Mouse (Mus musculus) forebrain, embryonic 16.5 days (tissue): ENCODE measurements around the gene Slc16a5. TPM values are rescaled to one million over a fixed set of nuclear protein-coding genes. Genes with fewer than 3 reads are reported as not detected.

Source experiments
- ATAC-seq: fragments of 200-750 bp; cut with Nextera tagmentation; 2 replicates; pipeline ENCODE4 v1.8.0; 2017; ENCODE audit warnings: mild to moderate bottlenecking, moderate library complexity
- H3K27ac ChIP-seq: fragments of 300-500 bp; sonication (generic); 2 replicates; pipeline ENCODE4 v1.5.1; 2014; ENCODE audit warnings: low read length, control low read depth
- H3K27me3 ChIP-seq: fragments of 300-500 bp; sonication (generic); replicated peaks from 2 replicates; pipeline ENCODE4 v1.6.1; 2014; ENCODE audit warnings: low read length; ENCODE audit not compliant: control insufficient read depth, insufficient read depth
- H3K36me3 ChIP-seq: fragments of 300-500 bp; sonication (generic); 2 replicates; pipeline ENCODE4 v1.6.1; 2014; ENCODE audit not compliant: control insufficient read depth, insufficient read depth
- H3K4me1 ChIP-seq: fragments of 300-500 bp; sonication (generic); replicated peaks from 2 replicates; pipeline ENCODE4 v1.6.1; 2014; ENCODE audit warnings: low read length; ENCODE audit not compliant: control insufficient read depth, insufficient read depth
- H3K4me2 ChIP-seq: fragments of 300-500 bp; sonication (generic); 2 replicates; pipeline ENCODE4 v1.6.1; 2014; ENCODE audit warnings: mild to moderate bottlenecking, low read length, control low read depth
- H3K4me3 ChIP-seq: fragments of 300-500 bp; sonication (generic); replicated peaks from 2 replicates; pipeline ENCODE4 v1.5.1; 2014; ENCODE audit warnings: mild to moderate bottlenecking, low read length, control low read depth
- H3K9ac ChIP-seq: fragments of 300-500 bp; sonication (generic); replicated peaks from 2 replicates; pipeline ENCODE4 v1.6.1; 2014; ENCODE audit warnings: low read depth, low read length, control low read depth
- H3K9me3 ChIP-seq: fragments of 300-500 bp; sonication (generic); 2 replicates; pipeline ENCODE4 v1.6.1; 2016; ENCODE audit warnings: low read length; ENCODE audit not compliant: control insufficient read depth
- WGBS: fragments of 180-500 bp; shearing (Covaris S2); extraction: QIAGEN DNeasy Blood & Tissue Kit; methylation state at CpG from one replicate; pipeline ENCODE4 v1.1.7; 2014; 5-methylcytosine and 5-hydroxymethylcytosine counted together
- polyA plus RNA-seq: library from polyadenylated mRNA; unstranded; fragments of >200 nt; fragmentation: Nextera tagmentation; extraction: Ambion mirVana; gene quantifications from 2 replicates; pipeline ENCODE4 v1.2.1, GENCODE M21; 2015

Slc16a5 gene
- polyA plus RNA-seq, 1 experiment from 2014 or later: not detected

GRCm38 (mm10) chr11:115441417-115441816 is 20.9 kb upstream of the Slc16a5 start:
- WGBS: 56% methylated on average over 15 of the region's 15 CpGs
- Histone ChIP-seq H3K36me3 (no peaks in the 10 kb centered on the region), H3K9me3 (no peaks in the 10 kb centered on the region), H3K9ac (no peak overlapping the region), H3K27me3 (no peaks in the 10 kb centered on the region), H3K4me2 (no peak overlapping the region), H3K4me3 (no peak overlapping the region), H3K4me1 (no peaks in the 10 kb centered on the region), H3K27ac (no peak overlapping the region)
- no peak for ATAC-seq

GRCm38 (mm10) chr11:115446906-115447305 is 15.4 kb upstream of the Slc16a5 start:
- Histone ChIP-seq H3K9me3 (no peaks in the 10 kb centered on the region), H3K27ac (no peak overlapping the region), H3K4me3 (no peak overlapping the region), H3K27me3 (no peaks in the 10 kb centered on the region), H3K4me1 (no peaks in the 10 kb centered on the region), H3K4me2 (no peak overlapping the region), H3K36me3 (no peaks in the 10 kb centered on the region), H3K9ac (no peak overlapping the region)
- no peak for ATAC-seq
- WGBS: 79% methylated on average over 3 of the region's 3 CpGs

DNA sequence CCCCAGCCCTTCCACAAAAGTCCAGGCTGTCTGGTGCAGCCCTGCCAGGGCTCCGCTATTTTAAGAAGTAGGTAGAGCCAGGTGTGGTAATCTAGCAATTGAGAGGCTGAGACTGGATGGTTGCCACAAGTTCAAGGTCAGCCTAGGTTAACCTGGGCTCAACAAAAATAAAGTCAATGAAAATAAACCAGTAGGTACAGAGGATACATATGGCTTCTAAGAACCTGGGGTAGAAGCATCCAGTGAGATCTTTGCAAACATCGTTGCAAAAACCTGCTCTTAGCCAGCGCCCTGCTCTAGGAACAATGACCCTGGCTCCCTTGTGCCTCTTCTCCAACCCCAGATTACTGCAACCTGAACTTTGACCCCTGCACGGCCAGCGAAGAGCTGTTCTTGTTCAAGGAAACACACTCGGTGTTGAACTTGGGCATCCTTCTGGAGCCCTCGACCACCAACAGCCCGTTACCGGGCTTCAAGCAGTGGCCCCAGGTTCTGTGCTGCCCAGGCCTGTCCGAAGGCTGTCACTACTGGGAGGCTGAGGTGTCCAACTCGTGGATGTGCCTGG is 14.9 kb upstream of the Slc16a5 start:
- Histone ChIP-seq H3K27me3 (no peaks in the 10 kb centered on the region), H3K27ac (no peak overlapping the region), H3K9me3 (no peaks in the 10 kb centered on the region), H3K4me3 (no peak overlapping the region), H3K9ac (no peak overlapping the region), H3K4me1 (no peaks in the 10 kb centered on the region), H3K4me2 (no peak overlapping the region), H3K36me3 (no peaks in the 10 kb centered on the region)
- no peak for ATAC-seq
- 88% methylated on average over 11 of the region's 11 CpGs for WGBS

DNA sequence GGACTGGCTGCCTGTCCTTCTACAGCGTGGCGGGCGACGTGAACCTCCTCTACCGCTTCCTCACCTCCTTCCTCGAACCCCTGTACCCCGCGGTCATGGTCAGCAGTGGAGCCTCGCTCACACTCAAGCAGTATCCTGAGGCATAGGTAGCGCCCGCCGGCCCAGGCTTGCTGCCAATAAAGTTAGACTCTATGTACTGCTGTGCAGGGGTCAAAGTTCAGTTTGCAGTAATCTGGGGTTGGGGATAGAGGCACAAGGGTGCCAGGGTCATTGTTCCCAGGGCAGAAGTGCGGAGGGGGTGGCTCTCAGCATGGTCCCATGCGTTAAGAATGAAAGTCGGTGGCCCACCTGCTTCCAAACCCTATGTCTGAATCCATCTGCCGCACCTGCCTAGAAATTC is 14.2 kb upstream of the Slc16a5 start:
- no peaks in the 10 kb centered on the region for H3K27me3 ChIP-seq
- no peak overlapping the region for H3K9ac ChIP-seq
- H3K4me2 ChIP-seq: no peak overlapping the region
- H3K27ac ChIP-seq: no peak overlapping the region
- 88% methylated on average over 16 of the region's 16 CpGs for WGBS
- no peaks in the 10 kb centered on the region for H3K36me3 ChIP-seq
- no peaks in the 10 kb centered on the region for H3K4me1 ChIP-seq
- H3K4me3 ChIP-seq: no peak overlapping the region
- H3K9me3 ChIP-seq: no peaks in the 10 kb centered on the region
- no peak for ATAC-seq

GRCm38 (mm10) chr11:115448998-115449397 is 13.3 kb upstream of the Slc16a5 start:
- Histone ChIP-seq H3K36me3 (no peaks in the 10 kb centered on the region), H3K27ac (no peak overlapping the region), H3K9ac (no peak overlapping the region), H3K9me3 (no peaks in the 10 kb centered on the region), H3K4me1 (no peaks in the 10 kb centered on the region), H3K27me3 (no peaks in the 10 kb centered on the region), H3K4me3 (no peak overlapping the region), H3K4me2 (no peak overlapping the region)
- no peak for ATAC-seq
- WGBS: 79% methylated on average over 7 of the region's 7 CpGs

- WGBS: 93% methylated on average over 7 of the region's 7 CpGs
- no peak overlapping the region for H3K9ac ChIP-seq
- H3K27me3 ChIP-seq: no peaks in the 10 kb centered on the region
- H3K36me3 ChIP-seq: no peaks in the 10 kb centered on the region
- no peaks in the 10 kb centered on the region for H3K9me3 ChIP-seq
- H3K4me3 ChIP-seq: no peak overlapping the region
- H3K4me2 ChIP-seq: no peak overlapping the region
- ATAC-seq: no peak
- no peaks in the 10 kb centered on the region for H3K4me1 ChIP-seq
- no peak overlapping the region for H3K27ac ChIP-seq
Observed at GRCm38 (mm10) chr11:115450176-115450575, 12.1 kb upstream of the Slc16a5 start.

DNA sequence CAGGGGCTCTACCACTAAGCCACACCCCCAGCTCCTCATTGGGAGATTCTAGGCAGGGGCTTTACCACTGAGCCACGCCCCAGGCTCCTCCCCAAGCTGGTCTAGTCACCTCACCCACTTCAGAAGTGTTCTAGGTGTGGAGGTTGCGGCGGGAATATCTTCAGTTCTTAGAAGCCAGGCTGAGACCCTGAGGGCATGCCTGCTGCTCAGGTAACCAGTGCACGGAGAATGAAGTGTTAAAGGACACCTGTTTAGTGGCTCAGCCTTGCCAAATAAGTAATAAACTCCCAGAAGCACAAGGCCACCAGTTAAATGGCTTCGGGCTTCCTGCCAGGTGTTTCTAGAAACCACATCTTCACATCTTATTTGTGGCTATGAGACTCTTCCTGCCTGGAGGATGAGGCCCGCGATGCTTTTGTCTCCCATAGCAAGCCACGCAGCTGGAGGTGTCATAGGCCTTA is 10.5 kb upstream of the Slc16a5 start:
- ATAC-seq: no peak
- Histone ChIP-seq H3K4me1 (no peaks in the 10 kb centered on the region), H3K27me3 (no peaks in the 10 kb centered on the region), H3K36me3 (no peaks in the 10 kb centered on the region), H3K9ac (no peak overlapping the region), H3K4me3 (no peak overlapping the region), H3K4me2 (no peak overlapping the region), H3K9me3 (0 out of 2 replicates have a peak, but pooled peaks cover 2% of the 10 kb centered on the region), H3K27ac (no peak overlapping the region)
- 83% methylated on average over 8 of the region's 8 CpGs for WGBS

- H3K4me2 ChIP-seq: no peak overlapping the region
- no peak overlapping the region for H3K9ac ChIP-seq
- 64% methylated on average over 7 of the region's 7 CpGs for WGBS
- no peaks in the 10 kb centered on the region for H3K27me3 ChIP-seq
- H3K36me3 ChIP-seq: no peaks in the 10 kb centered on the region
- H3K4me1 ChIP-seq: no peaks in the 10 kb centered on the region
- ATAC-seq: no peak
- no peak overlapping the region for H3K4me3 ChIP-seq
- 0 out of 2 replicates have a peak, but pooled peaks cover 2% of the 10 kb centered on the region for H3K9me3 ChIP-seq
- no peak overlapping the region for H3K27ac ChIP-seq
Observed at GRCm38 (mm10) chr11:115452281-115452860, 9.9 kb upstream of the Slc16a5 start.

DNA sequence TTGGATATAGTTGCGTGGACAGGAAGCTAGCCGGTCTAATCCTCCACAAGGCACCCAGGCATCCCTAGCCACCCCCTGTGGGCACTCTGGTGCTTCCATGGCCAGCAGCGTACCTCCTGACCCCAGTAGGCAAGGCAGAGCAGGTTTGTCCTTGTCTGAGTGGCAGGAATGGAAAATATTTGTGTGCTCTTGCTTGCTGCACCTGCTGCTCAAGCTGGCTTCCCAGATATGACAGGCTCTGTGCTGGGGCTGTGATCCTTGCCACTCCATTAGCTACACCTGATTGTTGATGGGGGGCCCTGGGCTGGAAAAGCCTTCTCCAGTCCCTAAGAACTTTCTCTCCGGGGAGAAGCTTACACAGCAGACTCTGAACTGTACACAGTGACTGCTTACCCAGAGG is 9.0 kb upstream of the Slc16a5 start:
- Histone ChIP-seq H3K4me1 (no peaks in the 10 kb centered on the region), H3K27me3 (no peaks in the 10 kb centered on the region), H3K4me3 (no peak overlapping the region), H3K9ac (no peak overlapping the region), H3K27ac (no peak overlapping the region), H3K9me3 (0 out of 2 replicates have a peak, but pooled peaks cover 2% of the 10 kb centered on the region), H3K4me2 (no peak overlapping the region), H3K36me3 (no peaks in the 10 kb centered on the region)
- 71% methylated on average over 4 of the region's 4 CpGs for WGBS
- ATAC-seq: no peak
